Mouse (Mus musculus) C2C12 (cell line): ENCODE results near the gene Mn1. TPM values are rescaled to one million over a fixed set of nuclear protein-coding genes. Genes with fewer than 3 reads are reported as not detected.

Experiments used
- H3K27me3 ChIP-seq: one replicate; pipeline ENCODE4 v1.6.1; 2011; ENCODE audit not compliant: control insufficient read depth, insufficient read depth, insufficient read length
- H3K36me3 ChIP-seq: one replicate; pipeline ENCODE4 v1.6.1; 2011; ENCODE audit not compliant: control insufficient read depth, insufficient read depth
- H3K4me3 ChIP-seq: one replicate; pipeline ENCODE4 v1.5.1; 2011; ENCODE audit warnings: mild to moderate bottlenecking, control low read depth; ENCODE audit not compliant: poor library complexity, insufficient read depth, severe bottlenecking
- H3K79me2 ChIP-seq: one replicate; pipeline ENCODE4 v1.6.1; 2011; ENCODE audit not compliant: control insufficient read depth, insufficient read depth
- H3K79me3 ChIP-seq: one replicate; pipeline ENCODE4 v1.6.1; 2011; ENCODE audit warnings: low read depth, control low read depth
- H3ac ChIP-seq: one replicate; pipeline ENCODE3; 2011; ENCODE audit warnings: low read depth; ENCODE audit not compliant: control insufficient read depth, insufficient read length
- CEBPB ChIP-seq: IDR thresholded peaks from one replicate; pipeline ENCODE4 v1.6.1; 2011; ENCODE audit warnings: low read depth, mild to moderate bottlenecking, control low read depth, moderate library complexity
- CTCF ChIP-seq: IDR thresholded peaks from one replicate; pipeline ENCODE4 v1.5.1; 2011; ENCODE audit not compliant: control insufficient read depth, insufficient read depth, insufficient read length
- FOSL1 ChIP-seq: IDR thresholded peaks from one replicate; pipeline ENCODE4 v1.8.0; 2011; ENCODE audit warnings: mild to moderate bottlenecking, low read length; ENCODE audit not compliant: poor library complexity, insufficient read depth, severe bottlenecking
- MAX ChIP-seq: IDR thresholded peaks from one replicate; pipeline ENCODE4 v1.6.1; 2011; ENCODE audit warnings: mild to moderate bottlenecking, control low read depth
- MYOD1 ChIP-seq: IDR thresholded peaks from one replicate; pipeline ENCODE4 v1.6.1; 2011; ENCODE audit warnings: low read depth; ENCODE audit not compliant: control insufficient read depth, insufficient read length
- MYOG ChIP-seq: IDR thresholded peaks from one replicate; pipeline ENCODE4 v1.6.1; 2011; ENCODE audit not compliant: control insufficient read depth, insufficient read length; ENCODE audit errors: extremely low read depth
- USF1 ChIP-seq: IDR thresholded peaks from one replicate; pipeline ENCODE4 v1.6.1; 2011; ENCODE audit warnings: low read depth, mild to moderate bottlenecking, control low read depth, moderate library complexity
- polyA plus RNA-seq: library from polyadenylated mRNA; unstranded; fragments of >200 nt; fragmentation: generic; extraction: Trizol; gene quantifications from one replicate; pipeline ENCODE4 v1.2.1, GENCODE M21; 2012; ENCODE audit warnings: missing spikeins

Mn1 gene
- polyA plus RNA-seq, 1 experiment: not detected

DNA sequence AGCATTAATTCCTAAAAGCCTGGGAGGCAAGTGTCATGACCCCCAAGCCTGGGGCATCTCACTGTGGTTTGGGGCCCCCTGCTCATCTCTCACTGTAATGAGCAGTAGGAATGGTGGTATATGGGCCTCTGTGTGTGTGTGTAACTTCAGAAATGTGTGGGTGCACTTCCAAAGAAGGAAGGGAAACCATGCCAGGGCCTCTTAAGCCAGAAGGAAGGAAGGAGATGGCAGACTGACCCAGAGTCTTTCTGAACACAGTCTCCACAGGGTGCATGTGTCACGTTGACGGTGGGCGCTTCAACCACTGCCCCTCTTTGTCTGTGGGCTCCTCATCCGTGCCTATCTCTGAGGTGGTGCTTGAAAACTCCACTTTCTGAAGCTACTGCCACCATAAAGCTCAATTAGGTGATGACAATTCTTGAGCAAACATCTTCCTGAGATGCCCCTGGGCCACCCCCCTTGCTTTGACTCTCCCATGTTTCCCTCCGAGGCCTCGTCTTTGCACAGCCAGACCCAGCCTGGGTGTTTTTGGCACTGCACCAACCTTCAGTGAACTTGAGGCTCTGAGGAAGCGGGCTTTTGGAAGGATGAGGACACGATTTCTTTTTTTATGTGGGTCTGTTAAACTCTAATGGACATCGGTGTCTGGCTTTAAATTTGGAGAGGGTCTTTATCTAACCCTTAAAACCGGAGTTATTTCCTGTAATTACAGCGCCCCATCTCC lies 14.0 kb downstream of the Mn1 start:
- H3K27me3 ChIP-seq: peaks cover 85% of the 10 kb centered on the region

GRCm38 (mm10) chr5:111432842-111433241 lies 15.7 kb downstream of the Mn1 start:
- Histone ChIP-seq H3K36me3 (no peaks in the 10 kb centered on the region), H3ac (no peak overlapping the region), H3K79me2 (no peaks in the 10 kb centered on the region), H3K4me3 (no peak overlapping the region), H3K79me3 (no peaks in the 10 kb centered on the region), H3K27me3 (peaks cover 87% of the 10 kb centered on the region)
- TF ChIP-seq USF1 (no peak), MYOD1 (no peak), CTCF (no peak), MYOG (no peak), MAX (no peak), FOSL1 (no peak), CEBPB (no peak)

More for the DNA sequence above, 14.0 kb downstream of the Mn1 start:
- no peak overlapping the region for H3ac ChIP-seq
- TF ChIP-seq MYOG (no peak), MAX (no peak), FOSL1 (no peak), CTCF (no peak), USF1 (no peak), CEBPB (no peak), MYOD1 (no peak)
- H3K4me3 ChIP-seq: no peak overlapping the region
- no peaks in the 10 kb centered on the region for H3K79me3 ChIP-seq
- H3K79me2 ChIP-seq: no peaks in the 10 kb centered on the region
- H3K36me3 ChIP-seq: no peaks in the 10 kb centered on the region

DNA sequence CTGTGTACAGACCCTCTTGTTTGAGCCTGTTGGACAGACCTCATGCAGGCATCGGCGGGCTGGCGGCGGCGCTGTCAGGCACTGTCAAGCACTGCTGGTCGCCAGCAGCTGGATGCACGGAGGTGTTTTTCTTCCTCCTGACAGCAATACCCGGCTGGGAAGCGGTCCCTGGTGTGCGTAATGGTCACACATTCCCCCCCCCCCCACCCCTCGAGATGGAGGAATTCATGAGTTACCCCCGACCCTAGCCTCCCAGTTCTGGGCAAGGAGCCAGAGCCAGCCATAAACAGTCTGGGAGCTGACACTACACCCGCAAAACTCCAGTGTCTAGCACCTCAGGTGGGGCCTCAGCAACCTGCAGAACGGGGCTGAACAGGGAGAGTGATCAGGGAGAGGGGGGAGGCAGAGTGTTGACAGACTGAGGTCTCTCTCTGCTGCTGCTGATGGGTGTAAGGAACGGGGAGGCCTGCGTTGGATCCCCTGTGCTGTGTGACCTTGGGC lies 17.2 kb downstream of the Mn1 start:
- Histone ChIP-seq H3K79me3 (no peaks in the 10 kb centered on the region), H3ac (no peak overlapping the region), H3K4me3 (no peak overlapping the region), H3K36me3 (no peaks in the 10 kb centered on the region), H3K79me2 (no peaks in the 10 kb centered on the region), H3K27me3 (peaks cover 79% of the 10 kb centered on the region)
- TF ChIP-seq MAX: no peak
- TF ChIP-seq CEBPB: no peak
- TF ChIP-seq FOSL1: no peak
- TF ChIP-seq USF1: no peak
- no peak for TF ChIP-seq CTCF
- no peak for TF ChIP-seq MYOG
- TF ChIP-seq MYOD1: no peak

DNA sequence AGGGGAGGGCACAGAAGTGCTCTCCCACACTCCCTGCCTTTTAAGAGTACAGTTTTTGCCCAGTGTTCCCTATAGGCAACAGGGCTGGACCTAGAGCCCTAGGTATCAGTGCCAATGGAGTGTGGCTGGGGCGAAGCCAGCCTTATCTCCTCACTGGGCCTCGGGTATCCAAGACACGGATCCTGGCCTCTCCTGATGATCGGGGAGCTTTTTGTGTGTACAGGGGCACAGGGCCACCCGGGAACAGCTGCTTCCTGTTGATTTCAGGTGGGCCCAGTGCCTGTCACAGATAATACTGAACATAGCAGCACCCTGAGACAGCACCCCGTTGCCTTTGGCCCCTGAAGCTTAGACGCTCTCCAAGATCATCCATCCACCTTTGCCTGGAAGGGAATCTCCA lies 19.1 kb downstream of the Mn1 start:
- Histone ChIP-seq H3K36me3 (no peaks in the 10 kb centered on the region), H3ac (no peak overlapping the region), H3K4me3 (no peak overlapping the region), H3K79me2 (no peaks in the 10 kb centered on the region), H3K27me3 (peaks cover 67% of the 10 kb centered on the region), H3K79me3 (no peaks in the 10 kb centered on the region)
- no peak for TF ChIP-seq CEBPB
- no peak for TF ChIP-seq USF1

- no peak overlapping the region for H3ac ChIP-seq
- no peaks in the 10 kb centered on the region for H3K79me2 ChIP-seq
- no peaks in the 10 kb centered on the region for H3K79me3 ChIP-seq
- H3K36me3 ChIP-seq: no peaks in the 10 kb centered on the region
- TF ChIP-seq MAX (no peak), CEBPB (no peak), USF1 (no peak)
- H3K27me3 ChIP-seq: peaks cover 62% of the 10 kb centered on the region
- H3K4me3 ChIP-seq: no peak overlapping the region
Measured at GRCm38 (mm10) chr5:111437205-111437604, 20.0 kb downstream of the Mn1 start.

- Histone ChIP-seq H3K36me3 (no peaks in the 10 kb centered on the region), H3K27me3 (peaks cover 51% of the 10 kb centered on the region), H3K4me3 (no peak overlapping the region), H3K79me2 (no peaks in the 10 kb centered on the region), H3ac (no peak overlapping the region), H3K79me3 (no peaks in the 10 kb centered on the region)
- TF ChIP-seq CEBPB (no peak), MYOD1 (no peak), MYOG (no peak), FOSL1 (no peak), MAX (no peak), CTCF (no peak), USF1 (no peak)
Measured at GRCm38 (mm10) chr5:111438336-111438735, 21.2 kb downstream of the Mn1 start.
